Mouse (Mus musculus) stomach, postnatal 0 days (tissue): ENCODE measurements around the gene Rsad1.

Source experiments
- CTCF ChIP-seq: IDR thresholded peaks from 2 replicates; pipeline ENCODE4 v1.5.1; 2016; ENCODE audit warnings: antibody characterized with exemption, low read depth, mild to moderate bottlenecking, moderate library complexity
- EP300 ChIP-seq: optimal IDR thresholded peaks from 2 replicates; pipeline ENCODE3; 2016; ENCODE audit warnings: antibody characterized with exemption

- TF ChIP-seq CTCF, result no peak
- TF ChIP-seq EP300, result no peak
Measured at GRCm38 (mm10) chr11:94543344-94543743, 5.7 kb downstream of the Rsad1 start.
